Mouse (Mus musculus) spleen, postnatal 14 days (tissue): ENCODE data around the gene Add2.
A peak's percentile ranks its signal among the peaks of the same experiment; 100 is the strongest.

ENCODE experiments used
- DNase-seq, 2 experiments: peaks; one replicate each; pipeline ENCODE4 v3.0.0; 2021 to 2022; ENCODE audit warnings: low spot score in 2 of 2

Add2 gene

DNA sequence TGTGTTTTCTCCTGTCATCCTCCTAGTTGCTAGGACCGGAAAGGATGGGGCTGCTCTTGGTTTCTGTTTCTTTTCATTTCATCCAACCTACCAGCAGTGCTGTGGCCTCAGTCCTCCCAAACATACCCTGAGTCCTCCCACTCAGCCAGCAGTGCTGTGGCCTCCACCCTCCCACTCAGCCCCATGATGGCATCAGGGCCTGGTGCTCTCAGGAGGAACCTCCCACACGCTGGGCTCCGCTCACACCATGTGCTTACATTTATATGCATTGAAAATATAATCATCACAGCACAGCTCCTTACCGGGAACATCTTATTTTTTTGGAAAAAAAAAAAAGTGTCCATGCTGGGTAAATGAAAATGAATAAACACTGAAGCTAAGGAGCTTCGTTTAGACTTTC lies 20.0 kb downstream of the Add2 start:
- no peak for DNase-seq

DNA sequence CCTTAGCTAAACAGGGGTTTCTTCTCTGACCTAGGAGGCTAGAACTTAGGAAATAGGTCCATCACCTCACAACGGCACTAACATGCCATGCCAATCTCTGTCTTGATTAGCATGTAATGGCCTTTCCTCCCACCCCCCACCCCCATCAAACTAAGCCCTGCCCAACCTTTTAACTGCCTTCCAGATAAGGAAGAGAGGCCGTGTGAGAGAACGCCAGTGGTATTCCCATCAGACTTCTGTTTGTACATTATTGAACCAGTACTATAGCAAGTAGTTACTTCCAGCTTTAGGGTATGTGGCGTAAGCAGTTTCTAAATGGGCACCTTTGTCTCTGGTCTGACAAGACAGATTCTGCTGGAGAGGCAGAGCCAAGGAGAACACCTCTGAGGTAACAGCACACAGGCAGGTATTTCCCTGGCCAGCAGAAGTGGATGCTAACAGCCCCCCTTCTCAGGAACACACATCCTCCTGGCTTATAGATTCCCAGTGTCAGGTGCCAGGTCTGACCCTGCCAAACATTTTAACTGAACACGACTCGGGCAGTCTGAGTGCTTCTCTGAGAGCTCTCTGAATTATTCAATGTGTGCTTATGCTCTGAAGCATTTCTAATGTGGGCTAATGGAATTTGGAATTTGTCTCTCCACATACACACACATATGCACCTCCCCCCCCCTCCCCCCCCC lies 22.2 kb downstream of the Add2 start:
- no peak for DNase-seq

DNA sequence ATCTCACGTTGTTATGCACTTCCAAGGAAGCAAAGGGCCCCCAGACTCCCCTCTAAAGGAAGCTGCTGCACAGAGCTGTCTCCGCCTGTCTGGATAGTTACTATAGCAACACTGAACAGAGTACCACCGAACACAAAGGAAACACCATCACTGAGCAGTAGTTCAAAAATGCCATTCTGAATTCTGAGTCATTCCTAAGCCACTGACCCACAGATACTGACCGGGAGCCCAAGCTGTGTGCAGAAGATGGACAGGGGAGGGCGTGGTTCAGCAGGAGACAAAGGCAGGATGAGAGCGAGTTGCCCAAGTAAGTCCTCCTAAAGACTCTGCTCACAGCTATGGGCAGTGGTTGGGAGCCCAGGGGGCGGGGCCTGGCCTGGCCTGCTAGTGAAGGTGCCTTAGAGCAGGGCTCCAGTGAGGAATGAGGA lies 23.6 kb downstream of the Add2 start:
- no peak for DNase-seq

DNA sequence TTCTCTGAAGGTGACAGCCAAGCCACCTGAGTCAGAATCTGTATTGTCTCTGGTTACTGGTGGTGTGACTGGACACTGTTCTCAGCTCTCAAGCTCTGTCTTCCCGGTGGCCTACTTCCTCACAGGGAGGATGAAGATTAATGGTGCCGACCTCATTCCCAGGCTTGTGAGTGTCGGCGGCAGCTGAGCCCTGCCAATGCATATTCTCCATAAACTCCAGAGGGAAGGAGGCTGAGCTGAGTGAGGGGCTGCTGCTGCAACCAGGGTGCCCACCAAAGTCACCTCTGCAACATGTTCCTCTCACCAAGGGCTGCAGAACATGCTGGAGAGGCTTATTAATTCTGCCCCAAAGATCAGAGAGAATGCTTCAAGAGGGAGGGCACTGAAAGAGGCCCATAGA lies 24.1 kb downstream of the Add2 start:
- DNase-seq, result no peak

DNA sequence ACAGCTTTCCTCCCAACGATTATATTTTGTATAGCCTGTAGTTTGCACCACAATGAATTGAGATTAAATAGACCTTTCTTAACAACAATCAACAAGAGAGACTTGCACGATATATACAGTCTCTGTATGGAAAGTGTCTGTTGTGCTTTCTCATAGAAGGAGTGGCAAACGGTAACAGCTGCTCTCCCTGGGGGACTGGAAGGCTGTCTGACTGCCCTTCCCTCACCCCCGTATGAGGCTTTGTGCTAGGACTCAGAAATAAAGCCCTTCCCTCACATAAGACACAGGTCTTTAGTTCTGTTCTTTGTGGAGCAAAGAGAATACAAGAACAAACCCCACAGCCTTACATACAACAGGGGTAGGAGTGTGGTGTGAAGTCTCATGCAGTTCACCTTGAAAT lies 24.6 kb downstream of the Add2 start:
- DNase-seq, result no peak

DNA sequence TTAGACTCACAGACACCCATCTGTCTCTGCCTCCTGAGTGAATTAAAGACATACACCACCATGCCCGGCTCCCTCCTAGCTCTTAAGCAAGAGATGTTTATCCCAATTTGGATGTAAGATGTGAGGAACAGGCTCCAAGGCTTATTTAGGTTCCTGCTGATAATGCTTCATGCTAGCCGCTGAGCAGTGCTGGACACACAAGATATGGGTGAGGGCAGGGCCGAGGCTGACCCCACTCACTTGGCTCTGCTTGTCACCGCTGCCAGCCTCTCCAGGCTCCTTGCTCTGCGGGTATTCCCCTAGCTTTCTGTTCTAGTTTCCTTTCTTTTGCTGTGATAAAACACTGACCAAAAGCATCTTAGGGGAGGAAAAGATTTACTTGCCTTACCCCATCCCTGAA lies 25.1 kb downstream of the Add2 start:
- no peak for DNase-seq

DNA sequence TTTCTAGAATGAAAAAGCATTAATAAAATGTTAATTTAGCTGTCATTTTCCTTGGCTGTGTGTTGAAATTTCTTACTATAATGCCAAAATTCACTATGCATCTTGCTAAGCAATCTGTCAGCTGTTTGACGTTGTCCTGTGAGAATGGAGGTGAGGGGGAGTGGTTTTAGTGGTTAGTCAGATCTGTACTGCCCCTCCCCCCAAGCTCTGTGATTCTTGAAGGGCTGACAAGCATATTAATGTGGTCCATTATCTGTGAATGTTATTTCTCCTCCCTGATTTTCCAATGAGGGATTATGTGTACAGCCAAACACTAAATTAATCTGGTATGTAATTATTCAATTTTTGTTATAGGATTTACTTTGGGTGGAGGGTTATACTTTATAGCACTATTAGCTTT lies 30.0 kb downstream of the Add2 start:
- DNase-seq, result no peak

DNA sequence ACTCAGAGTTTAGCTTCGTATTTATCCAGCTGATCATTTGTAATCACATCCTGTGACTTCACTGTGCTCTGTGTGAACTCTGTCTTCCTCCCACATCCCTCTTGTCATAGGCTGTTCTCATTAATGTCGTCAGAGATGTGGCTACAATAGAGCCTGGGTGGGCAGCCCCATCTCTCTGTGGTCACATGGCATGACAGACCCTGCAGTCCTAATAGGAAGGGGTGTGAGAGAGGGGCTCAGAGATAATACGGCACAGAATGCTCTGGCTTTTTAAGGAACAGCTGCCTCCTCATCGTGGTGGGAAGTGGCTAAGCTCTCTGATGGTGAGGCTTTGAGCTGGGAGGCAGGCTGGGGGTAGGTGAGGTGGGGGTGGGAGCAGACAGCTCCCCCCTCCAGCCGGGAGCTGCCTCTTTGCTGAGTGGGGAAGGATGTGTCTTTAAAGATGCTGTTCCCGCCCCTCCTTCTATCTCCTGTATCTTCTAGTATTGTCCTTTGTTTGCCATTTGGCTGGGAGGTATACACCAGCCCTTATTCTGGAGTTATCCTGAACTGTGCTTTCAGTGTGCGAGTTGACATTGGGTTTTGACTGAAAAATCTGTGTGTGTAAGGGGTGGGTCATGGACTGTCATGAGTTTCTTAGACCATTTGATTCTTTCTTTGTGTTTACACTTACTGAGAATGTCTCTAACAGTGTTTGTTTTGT lies 30.8 kb downstream of the Add2 start:
- DNase-seq, result no peak

DNA sequence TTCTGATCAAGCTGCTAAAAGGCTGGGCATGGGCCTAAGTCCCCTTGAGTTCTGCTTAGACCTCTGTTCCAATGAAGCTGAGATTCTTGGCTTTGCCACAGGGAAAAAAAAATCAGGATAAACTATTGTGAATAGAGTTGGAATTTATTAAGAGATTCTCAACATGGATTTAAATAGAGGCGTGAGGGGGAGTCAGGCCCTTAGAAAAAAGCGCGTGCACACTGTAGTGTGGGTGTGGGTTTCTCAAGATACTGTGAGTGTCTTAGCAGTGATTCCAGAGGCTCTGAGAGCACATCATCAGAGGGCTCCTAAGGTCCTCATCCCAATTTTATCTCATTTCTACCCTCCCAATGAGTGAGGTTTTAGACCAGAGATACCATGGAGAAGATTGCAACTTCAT lies 31.7 kb downstream of the Add2 start:
- no peak for DNase-seq

DNA sequence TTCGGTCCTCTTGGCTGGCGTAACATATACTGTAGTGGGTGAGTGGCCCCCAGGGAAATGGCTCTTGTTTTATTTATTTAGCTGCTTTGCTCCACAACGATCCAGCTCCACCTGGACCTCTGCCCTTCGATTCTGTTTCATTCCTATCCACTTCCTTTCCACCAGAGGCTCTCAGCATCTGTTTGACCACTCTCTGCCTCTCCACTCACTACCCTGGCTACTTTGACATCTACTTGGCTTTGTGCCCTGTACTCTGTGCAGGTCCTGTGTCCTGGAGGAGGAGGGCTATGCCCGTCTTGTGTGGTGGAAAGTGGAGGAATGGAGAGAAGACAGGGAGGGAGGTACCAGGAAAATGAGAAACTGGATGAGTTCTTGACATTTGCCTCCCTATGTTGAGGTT lies 33.7 kb downstream of the Add2 start:
- DNase-seq, result no peak

DNA sequence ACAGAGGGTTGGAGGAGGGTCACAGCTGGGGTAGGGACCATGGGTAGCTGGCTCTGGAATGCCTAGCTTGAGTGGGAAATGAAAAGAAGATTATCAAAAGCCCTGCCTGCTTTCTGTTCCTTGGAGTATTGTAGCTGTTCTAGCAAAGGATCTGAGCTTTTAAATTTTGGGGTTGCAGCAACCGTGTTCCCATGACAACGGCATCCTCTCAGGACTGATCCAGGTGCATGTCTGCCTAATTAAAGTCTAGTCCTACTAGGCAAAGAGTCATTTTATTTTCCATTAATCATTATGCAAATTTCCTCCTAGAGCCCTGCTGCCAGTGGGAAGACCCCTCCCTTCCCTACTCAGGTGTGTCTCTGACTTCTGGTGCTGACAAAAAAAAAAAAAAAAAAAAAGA lies 34.2 kb downstream of the Add2 start:
- DNase-seq, result no peak

DNA sequence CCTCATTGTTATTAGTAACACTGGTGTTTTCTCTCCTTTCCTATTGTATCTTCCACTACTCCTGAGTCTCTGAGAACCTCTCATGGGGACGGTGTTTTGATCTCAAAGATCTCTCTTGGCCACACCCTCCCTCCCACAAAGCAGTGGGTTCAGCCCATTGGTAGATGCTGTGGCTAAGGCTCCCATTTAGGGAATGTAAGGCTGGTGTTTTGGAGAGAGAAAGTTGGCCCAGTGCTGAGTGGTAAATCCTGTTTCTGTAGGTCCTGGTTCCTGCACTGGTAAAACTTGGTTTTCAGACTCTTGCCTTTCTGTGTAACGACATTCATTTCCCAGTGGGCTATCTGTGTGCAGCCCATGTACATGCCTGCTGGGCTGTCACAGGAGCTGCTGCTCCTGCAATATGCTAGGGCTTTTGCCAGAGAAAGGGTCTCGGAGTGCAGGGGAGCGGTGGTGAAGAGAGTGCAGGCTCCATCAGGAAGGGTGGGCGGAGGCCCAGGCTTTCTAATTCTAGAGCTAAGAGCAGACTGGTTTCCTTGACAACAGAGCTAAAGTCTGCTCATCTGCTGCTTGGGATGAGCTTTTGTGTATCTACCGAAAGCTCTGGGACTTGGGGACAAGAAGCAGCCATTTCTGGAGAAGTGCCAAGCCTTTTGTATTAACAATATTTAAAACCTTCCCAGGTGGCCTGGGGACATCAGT lies 36.0 kb downstream of the Add2 start:
- no peak for DNase-seq

DNA sequence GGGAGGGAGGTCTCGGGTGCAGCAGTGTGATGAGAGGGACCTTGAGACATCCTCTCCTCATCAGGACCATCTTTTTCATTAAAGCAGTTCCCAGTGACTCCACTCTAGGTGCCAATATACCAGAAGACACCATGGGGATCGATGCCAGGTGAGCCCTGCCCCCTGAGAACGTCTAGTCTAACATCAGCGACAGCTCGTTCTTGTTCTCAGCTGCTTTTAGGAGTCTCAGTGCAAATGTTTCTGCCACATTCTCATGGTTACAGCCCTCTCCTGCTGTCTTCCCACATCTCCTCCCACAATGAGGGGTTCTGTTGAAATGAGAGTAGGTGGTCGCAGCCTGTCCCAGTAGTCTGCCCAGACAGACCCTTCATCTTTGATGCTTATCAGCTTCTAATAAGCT lies 38.2 kb downstream of the Add2 start:
- no peak for DNase-seq

DNA sequence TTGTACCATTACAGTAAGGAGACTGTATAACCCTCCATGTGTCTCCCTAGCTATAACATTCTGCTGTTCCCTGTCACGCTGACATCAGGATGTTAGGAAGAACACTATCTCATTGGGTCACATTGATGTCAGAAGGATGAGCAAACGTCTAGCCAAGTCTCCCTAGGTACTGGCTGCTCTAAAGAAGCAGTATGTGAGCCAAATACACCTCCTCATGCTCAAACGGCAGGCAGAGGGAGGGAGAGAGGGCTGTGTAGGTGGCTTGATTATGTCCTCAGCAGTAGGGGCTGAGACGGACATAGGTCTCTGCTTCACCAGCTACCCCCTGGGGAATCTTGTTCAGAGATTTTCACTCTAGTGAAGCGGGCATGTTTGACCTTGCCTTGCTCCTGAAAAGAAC lies 38.7 kb downstream of the Add2 start:
- no peak for DNase-seq

DNA sequence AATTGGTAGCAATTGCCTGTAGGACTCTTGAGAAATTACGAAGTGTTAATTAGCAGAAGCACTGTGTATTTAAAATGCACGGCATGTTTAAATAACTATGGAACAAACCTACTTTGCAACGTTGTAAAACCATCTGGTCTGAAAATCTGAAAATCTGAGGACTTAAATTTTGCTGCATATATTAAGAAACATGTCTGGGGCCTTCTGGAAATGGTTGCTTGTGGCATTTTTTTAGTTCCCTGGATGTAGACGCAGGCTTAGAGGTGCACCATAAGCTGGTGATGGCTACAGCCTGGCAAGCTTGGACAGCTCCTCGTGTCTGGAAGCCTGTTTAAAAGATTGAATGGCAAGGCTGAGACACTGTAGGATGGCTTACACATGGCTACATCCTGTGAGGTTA lies 40.5 kb downstream of the Add2 start:
- DNase-seq, result no peak

DNA sequence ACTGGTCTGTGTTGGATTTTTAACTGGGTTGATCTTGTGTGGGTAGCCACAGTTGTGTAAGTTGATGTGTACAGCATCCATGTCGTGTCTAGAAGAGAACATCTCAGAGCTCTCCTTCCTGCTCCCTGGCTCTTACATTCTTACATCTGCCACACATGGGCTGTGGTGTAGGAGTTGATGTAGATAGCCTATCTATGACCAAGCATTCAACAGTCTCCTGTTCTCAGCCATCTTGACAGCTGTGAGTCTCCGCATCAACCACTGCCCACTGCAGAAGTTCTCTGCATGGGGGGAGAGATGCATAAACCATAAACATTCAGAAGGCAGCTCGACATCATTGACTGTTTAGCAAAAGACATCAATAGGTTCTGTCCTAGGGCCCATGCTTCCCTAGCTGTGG lies 41.4 kb downstream of the Add2 start:
- DNase-seq, result no peak

DNA sequence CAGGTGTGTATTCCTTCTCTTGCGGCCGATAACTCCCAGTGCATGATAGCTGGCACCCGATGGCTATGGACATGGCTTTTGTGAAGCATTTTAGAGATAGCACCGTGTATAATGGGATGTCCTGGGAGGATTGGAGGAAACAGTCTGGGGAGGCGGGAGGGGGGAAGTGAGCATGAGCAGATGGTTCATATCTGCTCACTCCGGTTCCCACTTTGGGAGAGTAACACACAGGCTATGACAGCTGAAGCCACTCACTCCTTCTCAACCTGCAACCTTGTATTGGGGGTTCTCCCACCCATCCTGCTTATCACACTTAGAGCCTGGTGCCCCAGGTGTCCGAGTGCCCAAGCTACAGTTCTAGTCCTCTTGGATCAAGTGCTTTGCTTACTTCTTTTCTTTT lies 41.8 kb downstream of the Add2 start:
- DNase-seq, result no peak

DNA sequence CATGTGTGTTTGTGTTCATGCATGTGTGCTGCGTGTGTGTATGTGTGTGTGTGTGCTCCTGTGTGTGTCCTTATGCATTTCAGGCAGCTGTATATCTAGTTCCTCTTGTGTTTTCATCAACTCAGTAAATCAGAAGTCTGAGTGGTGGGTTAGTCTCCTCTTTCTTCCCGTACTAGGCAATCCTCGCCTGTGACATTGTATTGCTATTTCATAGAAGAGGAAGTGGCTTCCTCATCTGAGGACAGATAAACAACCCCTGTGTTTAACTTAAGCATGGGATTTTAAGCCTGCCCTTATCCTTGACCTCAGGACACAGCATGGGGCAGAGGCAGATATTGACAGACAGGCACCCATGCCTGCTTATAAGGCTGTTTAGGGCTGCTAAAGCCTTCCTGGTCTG lies 45.4 kb downstream of the Add2 start:
- DNase-seq, result no peak

DNA sequence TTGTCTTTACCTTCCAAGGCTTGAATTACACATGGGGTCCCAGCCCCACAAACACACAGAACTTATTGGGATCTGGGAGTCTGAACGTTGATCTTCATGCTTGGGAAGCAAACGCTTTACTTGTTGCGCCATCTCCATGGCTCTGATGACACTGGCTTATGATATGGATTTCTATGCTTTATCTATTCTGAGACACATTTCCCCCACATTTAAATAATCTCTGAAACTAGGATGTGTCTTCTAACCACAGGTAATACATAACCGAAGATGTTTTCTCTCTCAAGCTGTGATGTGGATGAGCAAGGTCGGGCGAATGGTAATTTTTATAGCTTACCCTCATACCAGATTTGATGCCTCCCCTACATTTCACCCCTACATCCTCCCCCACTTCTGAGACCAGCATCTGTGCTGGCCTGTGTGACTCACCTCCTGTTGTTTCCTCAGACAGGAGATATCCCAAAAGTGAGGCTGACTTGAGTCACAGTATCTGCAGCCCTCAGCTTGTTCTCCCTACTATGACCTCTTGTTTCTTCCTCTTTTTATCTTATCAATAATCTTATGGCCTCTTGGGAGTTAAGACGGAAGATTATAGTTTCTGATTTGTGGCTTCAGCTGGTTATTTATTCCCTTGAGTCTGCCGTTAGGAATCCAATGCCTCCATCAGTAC lies 46.2 kb downstream of the Add2 start:
- no peak for DNase-seq

DNA sequence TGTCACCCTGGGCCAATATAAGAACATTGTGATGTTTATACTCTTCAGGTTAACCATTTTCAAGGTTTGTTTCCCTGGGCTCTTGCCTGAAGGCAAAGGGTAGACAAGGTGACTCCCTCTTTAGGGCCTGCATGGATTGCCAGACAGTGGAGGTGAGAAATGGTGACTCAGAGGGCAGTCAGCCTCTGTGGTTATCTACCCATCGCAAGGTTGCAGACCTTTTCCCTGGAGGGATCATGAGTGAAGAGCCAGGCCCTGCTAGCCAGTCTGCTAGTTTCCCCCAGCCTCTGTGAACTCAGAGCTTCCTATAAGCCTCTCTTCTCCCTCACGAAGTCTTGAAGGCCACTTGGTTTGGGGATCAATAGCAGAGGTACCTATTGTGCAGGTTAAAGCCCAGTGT lies 48.0 kb downstream of the Add2 start:
- no peak for DNase-seq

DNA sequence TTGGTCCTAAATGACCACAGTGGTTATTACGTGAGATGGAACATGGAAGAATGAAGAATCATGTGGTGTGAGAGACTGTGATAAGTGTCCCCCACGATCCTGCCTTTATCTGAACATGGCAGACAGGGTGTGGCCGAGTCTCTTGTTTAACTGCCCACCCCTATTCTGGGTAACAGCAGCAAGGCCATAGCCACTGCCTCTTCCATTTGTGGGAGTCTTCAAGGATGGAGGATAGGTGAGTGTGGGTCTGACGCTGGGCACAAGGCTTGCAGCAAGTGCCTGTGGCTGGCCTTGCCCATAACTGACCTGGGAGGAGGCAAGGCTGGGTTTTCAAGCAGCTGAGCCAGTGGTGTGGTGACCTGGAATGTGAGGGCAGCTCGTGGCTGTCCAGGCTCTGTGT lies 49.4 kb downstream of the Add2 start:
- DNase-seq, result peak; percentile 43 to 48

DNA sequence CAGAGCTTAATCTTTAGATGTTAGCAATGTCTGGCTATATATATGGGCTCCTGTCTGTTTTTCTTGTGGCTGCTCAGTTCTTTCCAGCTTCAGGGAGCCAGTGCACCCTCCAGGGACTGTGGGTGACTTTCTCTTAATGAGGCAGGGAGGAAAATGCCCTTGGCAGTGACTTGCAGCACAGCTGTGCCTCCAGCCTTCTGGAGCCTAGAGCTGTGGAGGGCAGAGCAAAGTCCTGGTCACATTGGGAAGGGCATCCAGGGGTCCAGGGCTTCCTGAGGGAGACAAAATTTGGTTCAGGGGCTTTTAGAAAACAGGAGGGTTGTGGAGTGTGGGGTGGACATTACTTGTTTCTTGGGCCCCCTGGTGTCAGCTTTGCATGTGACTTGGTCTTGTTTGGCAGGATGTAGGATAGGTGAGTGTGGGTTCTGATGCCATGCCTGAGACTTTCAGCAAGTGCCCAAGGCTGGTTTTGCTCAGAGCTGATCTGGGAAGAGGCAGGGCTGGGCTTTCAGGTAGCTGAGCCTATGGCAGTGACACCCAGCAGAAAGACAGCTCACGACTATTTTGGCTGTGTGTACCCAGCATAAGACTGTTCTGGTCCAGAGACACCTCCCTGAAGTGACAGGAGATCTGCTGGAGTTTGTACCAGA lies 50.0 kb downstream of the Add2 start:
- DNase-seq, result no peak
